Mouse (Mus musculus): ENCODE results near the gene Wdr77. TPM values are rescaled to one million over a fixed set of nuclear protein-coding genes. Genes with fewer than 3 reads are reported as not detected.

Gene Wdr77
- polyA plus RNA-seq, 1 experiment = 31.0 TPM

DNA sequence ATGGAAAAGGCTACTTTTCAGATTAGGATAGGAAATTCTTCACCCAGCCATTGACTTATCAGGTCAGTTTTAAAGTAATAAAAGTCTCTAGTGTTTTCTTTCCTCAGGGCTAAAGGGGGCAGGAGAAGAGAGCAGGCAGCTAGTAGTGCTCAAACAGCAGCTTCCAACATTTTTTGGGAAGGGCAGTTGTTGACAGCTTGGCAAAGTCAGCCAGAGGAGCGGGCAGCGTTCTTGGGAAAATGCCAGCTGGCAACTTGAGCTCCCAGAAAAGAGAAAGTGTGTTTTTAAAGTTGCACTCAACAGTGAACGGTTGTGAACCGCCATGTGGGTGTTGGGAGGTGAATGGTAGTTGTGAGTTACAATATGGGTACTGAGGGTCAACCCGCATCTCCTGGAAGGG lies 24.1 kb upstream of the Wdr77 start:
- Histone ChIP-seq H3K4me3 (replicated peaks; ENCODE audit: extremely low read depth, low read depth, low read length) (no peak overlapping the region), H3K4me1 (ENCODE audit: control insufficient read depth, insufficient read depth, low read length) (peaks cover 4% of the 10 kb centered on the region; the same call in 1 of the 2 replicates)
- WGBS = 35% methylated on average over 5 of the region's 5 CpGs
- TF ChIP-seq CTCF (IDR thresholded peaks at IDR 0.05; ENCODE audit: insufficient read depth, low read length) (no peak), POLR2A (IDR thresholded peaks at IDR 0.05; ENCODE audit: borderline replicate concordance, extremely low read depth, low read depth, low read length) (no peak)
- DNase-seq = peak; percentile 44

DNA sequence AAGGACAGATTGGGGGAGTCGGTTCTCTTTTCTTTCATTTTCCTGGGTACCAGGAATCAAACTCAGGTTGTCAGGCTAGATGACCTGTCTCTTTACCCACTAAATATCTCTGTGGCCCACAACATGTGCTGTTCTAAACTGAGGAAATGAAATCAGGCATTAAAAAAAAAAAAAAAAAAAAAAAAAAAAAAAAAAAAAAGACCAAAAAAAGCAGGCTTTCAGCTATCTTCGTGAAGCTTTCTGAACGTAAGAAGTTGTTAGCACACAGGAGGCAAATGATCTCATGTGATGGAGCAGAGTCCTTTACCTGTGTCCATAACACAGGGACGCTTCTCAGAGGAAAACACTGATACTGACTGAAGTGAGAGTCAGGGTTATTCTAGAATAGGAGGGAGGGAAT lies 23.1 kb upstream of the Wdr77 start:
- Histone ChIP-seq H3K4me3 (replicated peaks; ENCODE audit: extremely low read depth, low read depth, low read length) (no peak overlapping the region), H3K4me1 (ENCODE audit: control insufficient read depth, insufficient read depth, low read length) (peaks cover 4% of the 10 kb centered on the region; the same call in 1 of the 2 replicates)
- no peak for TF ChIP-seq CTCF (IDR thresholded peaks at IDR 0.05; ENCODE audit: insufficient read depth, low read length)
- no peak for TF ChIP-seq POLR2A (IDR thresholded peaks at IDR 0.05; ENCODE audit: borderline replicate concordance, extremely low read depth, low read depth, low read length)
- WGBS = 78% methylated on average over 4 of the region's 4 CpGs
- DNase-seq = no peak

DNA sequence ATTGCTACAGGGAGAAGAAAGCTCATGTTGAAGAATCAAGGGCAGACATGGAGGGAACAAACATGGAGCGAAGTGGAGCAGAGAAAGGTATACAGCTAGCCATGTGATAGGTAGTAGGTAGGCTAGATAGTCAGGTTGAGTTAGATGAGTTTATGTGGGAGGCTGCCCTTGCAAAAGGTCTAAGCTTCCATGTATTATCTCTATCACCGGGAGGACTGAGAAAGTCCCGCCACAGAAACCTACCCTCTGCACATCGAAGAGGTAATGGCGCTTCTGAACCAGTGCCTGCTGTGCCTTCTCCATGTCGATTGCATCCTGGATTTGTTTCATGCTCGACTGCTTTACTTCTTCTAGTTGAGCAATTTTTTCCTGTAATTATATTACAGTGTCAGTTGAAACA lies 7.8 kb upstream of the Wdr77 start:
- H3K4me3 ChIP-seq (replicated peaks; ENCODE audit: extremely low read depth, low read depth, low read length) = no peak overlapping the region
- no peaks in the 10 kb centered on the region; the same call in none of the 2 replicates for H3K4me1 ChIP-seq (ENCODE audit: control insufficient read depth, insufficient read depth, low read length)
- TF ChIP-seq CTCF (IDR thresholded peaks at IDR 0.05; ENCODE audit: insufficient read depth, low read length) (no peak), POLR2A (IDR thresholded peaks at IDR 0.05; ENCODE audit: borderline replicate concordance, extremely low read depth, low read depth, low read length) (no peak)
- DNase-seq = no peak
- 94% methylated on average over 7 of the region's 7 CpGs for WGBS

DNA sequence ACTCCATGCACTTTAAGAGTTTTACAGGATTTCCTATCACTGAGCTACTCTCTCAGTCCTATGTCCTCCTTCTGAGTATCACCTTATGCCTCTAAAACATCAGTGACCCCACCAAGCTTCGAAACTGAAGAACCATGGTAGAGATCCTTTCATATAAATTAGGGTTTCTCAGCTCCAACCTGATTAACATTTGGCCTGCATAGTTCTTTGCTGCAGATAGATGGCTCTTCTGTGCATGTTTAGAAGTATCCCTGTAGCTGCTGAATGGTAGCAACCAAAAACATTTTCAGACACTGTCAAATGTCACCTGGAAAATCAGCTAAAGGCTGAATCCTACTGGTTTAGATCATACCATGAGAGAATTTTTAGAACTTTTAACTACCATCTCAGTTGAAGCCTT lies 1.9 kb upstream of the Wdr77 start:
- no peak for DNase-seq
- 97% methylated on average over 1 of the region's 1 CpGs for WGBS
- TF ChIP-seq POLR2A (IDR thresholded peaks at IDR 0.05; ENCODE audit: borderline replicate concordance, extremely low read depth, low read depth, low read length) (no peak), CTCF (IDR thresholded peaks at IDR 0.05; ENCODE audit: insufficient read depth, low read length) (no peak)
- peaks cover 11% of the 10 kb centered on the region for H3K4me1 ChIP-seq (ENCODE audit: control insufficient read depth, insufficient read depth, low read length)
- no peak overlapping the region for H3K4me3 ChIP-seq (replicated peaks; ENCODE audit: extremely low read depth, low read depth, low read length)

DNA sequence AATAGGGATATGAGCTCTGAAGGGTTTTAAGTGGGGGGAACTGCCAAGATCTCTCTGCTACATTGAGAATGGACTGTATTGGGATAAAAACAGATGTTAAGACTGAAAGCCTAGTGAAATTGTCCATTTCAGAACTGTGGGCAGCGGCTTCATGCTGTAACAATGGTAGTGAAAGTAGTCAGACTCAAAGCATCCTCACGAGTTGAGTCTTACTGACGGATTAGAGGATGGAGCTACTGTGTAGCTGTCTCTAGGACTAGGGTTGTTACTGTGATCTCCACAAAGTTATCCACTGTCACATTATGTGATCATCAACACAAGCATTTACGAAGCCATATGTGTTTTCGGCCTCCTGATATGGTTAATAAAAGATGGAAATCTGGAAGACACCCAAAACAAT lies 965 bp upstream of the Wdr77 start:
- 37% methylated on average over 5 of the region's 5 CpGs for WGBS
- H3K4me1 ChIP-seq (ENCODE audit: control insufficient read depth, insufficient read depth, low read length) = peaks cover 11% of the 10 kb centered on the region
- TF ChIP-seq POLR2A (IDR thresholded peaks at IDR 0.05; ENCODE audit: borderline replicate concordance, extremely low read depth, low read depth, low read length) = no peak
- TF ChIP-seq CTCF (IDR thresholded peaks at IDR 0.05; ENCODE audit: insufficient read depth, low read length) = no peak
- peak overlapping the region; percentile 95 for H3K4me3 ChIP-seq (replicated peaks; ENCODE audit: extremely low read depth, low read depth, low read length)
- no peak for DNase-seq

DNA sequence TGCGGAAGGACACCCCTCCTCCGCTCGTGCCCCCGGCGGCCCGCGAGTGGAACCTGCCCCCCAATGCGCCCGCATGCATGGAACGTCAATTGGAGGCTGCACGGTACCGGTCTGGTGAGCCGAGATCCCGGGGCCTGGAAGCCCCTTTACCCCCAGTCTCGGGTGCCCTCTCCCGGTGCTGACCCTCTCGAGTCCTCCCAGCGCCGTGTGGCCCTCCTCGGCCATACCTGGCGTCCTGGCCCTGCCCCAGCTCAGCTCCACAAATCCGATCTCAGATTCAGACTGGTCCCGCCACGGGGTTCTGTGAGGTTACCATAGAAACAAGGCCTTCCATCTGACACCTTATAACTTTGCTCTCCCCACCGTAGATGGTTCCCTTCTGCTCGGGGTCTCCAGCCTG lies 416 bp downstream of the Wdr77 start:
- DNase-seq = no peak
- WGBS = 2% methylated on average over 26 of the region's 26 CpGs
- TF ChIP-seq CTCF (IDR thresholded peaks at IDR 0.05; ENCODE audit: insufficient read depth, low read length) = no peak
- TF ChIP-seq POLR2A (IDR thresholded peaks at IDR 0.05; ENCODE audit: borderline replicate concordance, extremely low read depth, low read depth, low read length) = no peak

DNA sequence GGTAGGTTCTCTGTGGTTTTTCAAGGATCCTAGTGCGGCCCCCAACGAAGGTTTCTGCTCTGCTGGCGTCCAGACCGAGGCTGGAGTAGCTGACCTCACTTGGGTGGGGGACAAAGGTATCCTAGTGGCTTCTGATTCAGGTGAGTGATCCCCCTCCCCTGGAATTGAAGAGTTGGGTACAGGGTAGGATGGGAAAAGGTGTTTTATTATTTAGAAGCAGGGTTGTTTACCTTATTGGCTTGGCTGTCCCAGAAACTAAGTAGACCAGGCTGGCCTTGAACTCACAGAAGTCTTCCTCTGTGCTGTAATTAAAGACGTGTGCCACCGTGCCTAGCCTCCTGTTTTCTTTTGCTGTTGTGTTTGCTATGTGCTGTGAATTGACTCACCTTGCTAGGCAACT lies 830 bp downstream of the Wdr77 start, which contains the start of gene Atp5f1:
TSS of gene Atp5f1 (minus strand) at position 101 of the 400 bp plus-strand sequence.
- WGBS = 8% methylated on average over 6 of the region's 6 CpGs
- peaks cover 11% of the 10 kb centered on the region for H3K4me1 ChIP-seq (ENCODE audit: control insufficient read depth, insufficient read depth, low read length)
- no peak for DNase-seq
- TF ChIP-seq CTCF (IDR thresholded peaks at IDR 0.05; ENCODE audit: insufficient read depth, low read length) (no peak), POLR2A (IDR thresholded peaks at IDR 0.05; ENCODE audit: borderline replicate concordance, extremely low read depth, low read depth, low read length) (no peak)
- peak within 1 kb of the TSS; percentile 95 for H3K4me3 ChIP-seq (replicated peaks; ENCODE audit: extremely low read depth, low read depth, low read length)

More for the DNA sequence above, 416 bp downstream of the Wdr77 start:
- H3K4me1 ChIP-seq (ENCODE audit: control insufficient read depth, insufficient read depth, low read length) = peaks cover 11% of the 10 kb centered on the region
- H3K4me3 ChIP-seq (replicated peaks; ENCODE audit: extremely low read depth, low read depth, low read length) = peak overlapping the region; percentile 63

DNA sequence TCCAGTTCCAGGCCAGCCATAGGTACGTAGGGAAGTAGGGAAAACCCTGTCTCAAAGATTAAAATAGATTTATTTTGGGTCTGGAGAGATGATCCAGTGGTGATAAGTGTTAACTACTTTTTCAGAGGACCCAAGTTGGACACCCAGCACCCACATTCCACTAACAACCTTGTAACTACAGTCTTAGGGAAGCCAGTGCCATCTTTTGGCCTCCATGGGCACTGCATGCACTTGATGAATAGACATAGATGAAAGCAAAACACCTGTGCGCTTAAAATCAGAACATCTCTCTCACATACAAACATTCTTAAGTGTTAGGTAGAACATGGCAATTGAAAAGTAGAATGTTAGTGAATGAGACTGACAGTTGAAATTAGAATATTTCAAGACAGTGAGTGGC lies 1.5 kb downstream of the Wdr77 start:
- TF ChIP-seq POLR2A (IDR thresholded peaks at IDR 0.05; ENCODE audit: borderline replicate concordance, extremely low read depth, low read depth, low read length) = no peak
- no peak for TF ChIP-seq CTCF (IDR thresholded peaks at IDR 0.05; ENCODE audit: insufficient read depth, low read length)
- Histone ChIP-seq H3K4me3 (replicated peaks; ENCODE audit: extremely low read depth, low read depth, low read length) (no peak overlapping the region), H3K4me1 (ENCODE audit: control insufficient read depth, insufficient read depth, low read length) (peaks cover 11% of the 10 kb centered on the region)
- DNase-seq = no peak
- 97% methylated on average over 2 of the region's 2 CpGs for WGBS

DNA sequence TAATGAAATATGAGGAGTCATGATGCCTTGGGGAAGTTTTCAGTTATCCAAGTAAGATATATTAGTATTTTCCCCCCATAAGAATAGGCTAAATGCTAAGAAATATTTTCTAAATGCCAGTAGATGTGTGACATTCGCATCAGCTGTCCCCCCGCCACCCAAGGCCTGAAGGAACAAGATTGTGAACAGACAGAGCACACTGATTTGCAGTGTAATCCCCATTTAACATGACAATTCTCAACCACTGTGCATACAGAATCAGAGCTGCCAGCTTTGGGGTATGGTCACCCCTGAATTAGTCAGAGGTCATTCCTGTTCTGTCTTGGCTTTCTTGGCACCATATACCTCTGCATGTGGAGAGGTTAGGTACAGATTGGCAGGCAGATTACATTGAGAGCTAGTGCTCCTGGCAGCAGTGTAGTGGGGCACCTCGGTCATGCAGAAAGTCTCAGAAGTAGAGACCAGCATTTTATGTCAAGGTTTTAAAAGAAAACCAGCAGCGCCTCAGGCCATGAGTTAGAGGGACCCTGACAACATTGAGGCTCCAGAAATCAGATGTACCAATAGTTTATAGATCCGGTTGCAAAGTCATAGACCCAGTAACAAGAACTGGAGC lies 12.8 kb downstream of the Wdr77 start:
- 85% methylated on average over 5 of the region's 5 CpGs for WGBS
- H3K4me3 ChIP-seq (replicated peaks; ENCODE audit: extremely low read depth, low read depth, low read length) = no peak overlapping the region

DNA sequence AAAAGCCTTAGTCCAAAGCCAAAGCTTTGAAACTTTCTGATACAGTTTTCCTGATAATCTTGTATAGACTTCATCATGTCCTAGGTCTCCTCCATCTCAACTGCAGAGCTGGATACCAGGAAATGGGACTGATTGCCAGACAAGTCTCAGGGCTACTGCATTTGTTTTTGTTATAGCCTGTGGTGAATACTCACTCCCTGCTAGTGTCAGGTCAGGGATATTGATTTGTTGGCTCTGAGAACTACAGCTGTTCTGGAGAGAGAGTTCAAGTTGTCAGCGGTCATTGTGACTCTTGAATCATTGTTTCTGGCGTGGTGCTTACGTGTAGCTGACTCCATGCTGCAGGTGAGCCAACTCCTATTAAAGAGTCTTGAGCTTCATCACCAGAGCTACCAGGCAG lies 14.2 kb downstream of the Wdr77 start, which contains the start of gene Ovgp1:
TSS of gene Ovgp1 (plus strand) at position 301 of the 400 bp plus-strand sequence.
- DNase-seq = no peak
- WGBS = 74% methylated on average over 3 of the region's 3 CpGs
- H3K4me3 ChIP-seq (replicated peaks; ENCODE audit: extremely low read depth, low read depth, low read length) = no peak within 1 kb of the TSS
- no peaks in the 10 kb centered on the region for H3K4me1 ChIP-seq (ENCODE audit: control insufficient read depth, insufficient read depth, low read length)
- TF ChIP-seq POLR2A (IDR thresholded peaks at IDR 0.05; ENCODE audit: borderline replicate concordance, extremely low read depth, low read depth, low read length) (no peak), CTCF (IDR thresholded peaks at IDR 0.05; ENCODE audit: insufficient read depth, low read length) (no peak)

More for the DNA sequence above, 12.8 kb downstream of the Wdr77 start:
- H3K4me1 ChIP-seq (ENCODE audit: control insufficient read depth, insufficient read depth, low read length) = no peaks in the 10 kb centered on the region
- TF ChIP-seq CTCF (IDR thresholded peaks at IDR 0.05; ENCODE audit: insufficient read depth, low read length) (no peak), POLR2A (IDR thresholded peaks at IDR 0.05; ENCODE audit: borderline replicate concordance, extremely low read depth, low read depth, low read length) (no peak)
- DNase-seq = no peak

Data from lung, adult 2 months (tissue).